Mouse (Mus musculus) layer of hippocampus, postnatal 25 days (tissue): ENCODE data around the gene Svs5. TPM values are rescaled to one million over a fixed set of nuclear protein-coding genes. Genes with fewer than 3 reads are reported as not detected.
"Not testable (repeated sequence)": the region's sequence is repeated elsewhere in the genome, so short reads cannot be mapped to it uniquely, and the experiment has no call there.

Source experiments
- DNase-seq, 2 experiments: peaks; one replicate each; pipeline ENCODE4 v3.0.0; 2022; ENCODE audit warnings: mixed read lengths in 2 of 2, low spot score in 1 of 2; ENCODE audit errors: extremely low spot score in 1 of 2
- total RNA-seq, 2 experiments: library from RNA; stranded (reverse); gene quantifications; 2 replicates each; pipeline ENCODE4 v1.2.3; 2021

Gene Svs5
- not detected for total RNA-seq

DNA sequence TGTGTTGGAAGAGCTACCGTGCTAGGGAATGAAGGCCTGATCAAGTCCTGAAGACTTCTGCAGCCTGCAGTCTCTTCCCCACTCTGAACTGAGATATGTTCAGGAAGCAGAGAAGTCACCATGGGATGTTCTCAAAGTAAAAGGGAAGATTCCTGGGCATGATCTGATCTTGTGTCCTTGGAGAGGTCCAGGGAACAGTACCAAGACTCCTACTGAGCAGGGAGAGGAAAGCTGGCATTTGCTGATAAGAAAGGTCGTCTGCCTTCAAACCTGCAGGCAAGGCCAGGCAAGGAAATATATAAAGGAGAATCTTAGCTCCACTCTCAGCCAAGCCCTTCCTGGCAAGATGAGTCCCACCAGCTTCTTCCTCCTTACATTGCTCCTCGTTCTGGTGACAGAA, at the start of gene Svs5:
Gene Svs5 (plus strand): TSS at position 301 of the 400 bp plus-strand sequence.
- not testable (repeated sequence) for DNase-seq

DNA sequence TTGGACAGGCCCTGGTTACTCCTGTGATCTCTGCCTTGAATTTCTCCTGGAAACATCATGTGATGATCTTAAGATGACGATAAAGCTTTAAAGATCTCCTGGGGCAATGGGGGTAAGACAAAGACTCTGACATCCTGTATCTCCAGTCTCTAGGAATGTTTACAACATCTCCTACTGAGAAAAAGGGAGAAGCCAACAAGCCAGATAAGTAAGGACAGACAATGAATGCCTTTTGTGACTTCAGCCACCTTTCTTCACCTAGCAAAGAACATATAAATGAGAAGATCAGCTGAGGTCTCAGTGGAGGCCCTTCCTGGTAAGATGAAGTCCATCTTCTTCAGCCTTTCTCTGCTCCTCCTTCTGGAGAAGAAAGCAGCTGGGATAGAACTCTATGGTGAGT, 43.6 kb upstream of the Svs5 start, which contains the start of gene Svs3a:
Gene Svs3a (plus strand): TSS at position 301 of the 400 bp plus-strand sequence.
- not testable (repeated sequence) for DNase-seq

DNA sequence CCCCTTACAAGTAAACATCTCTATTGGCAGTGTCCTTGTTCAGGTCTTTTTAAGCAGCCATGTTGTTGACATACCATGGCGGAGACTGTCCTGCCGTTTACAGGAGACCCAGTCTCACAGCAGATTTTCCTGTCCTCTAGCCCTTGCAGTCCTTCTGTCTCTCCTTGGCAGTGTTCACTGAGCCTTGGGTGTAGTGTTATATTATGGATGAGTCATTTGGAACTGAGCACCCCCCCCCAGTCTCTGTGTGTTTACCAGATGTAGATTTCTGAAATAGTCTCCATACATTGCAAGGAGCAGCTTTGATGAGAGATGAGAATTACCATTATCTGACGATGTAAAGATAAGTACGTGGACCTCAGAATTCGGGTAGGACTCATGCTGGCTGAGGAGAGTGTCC, 19.9 kb upstream of the Svs5 start:
- no peak for DNase-seq

DNA sequence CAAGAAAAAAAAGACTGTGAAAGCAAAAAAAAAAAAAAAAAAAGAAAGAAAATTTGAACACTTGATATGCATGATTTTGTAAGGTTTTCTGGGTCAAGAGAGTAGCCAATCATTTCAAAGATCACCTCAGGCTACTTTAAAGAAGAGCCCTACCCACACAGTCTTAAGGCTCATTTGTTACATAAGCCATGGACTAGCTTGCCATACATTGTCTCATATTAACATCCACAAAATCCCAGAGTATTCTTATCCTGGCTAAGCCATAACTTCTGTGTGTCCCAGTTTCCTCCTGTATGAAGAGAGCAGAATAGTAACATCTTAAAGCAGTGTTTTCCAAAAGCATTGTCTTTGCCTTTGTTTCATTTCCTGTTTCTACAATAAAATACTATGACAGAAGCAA, 17.1 kb upstream of the Svs5 start:
- DNase-seq = not testable (repeated sequence)

DNA sequence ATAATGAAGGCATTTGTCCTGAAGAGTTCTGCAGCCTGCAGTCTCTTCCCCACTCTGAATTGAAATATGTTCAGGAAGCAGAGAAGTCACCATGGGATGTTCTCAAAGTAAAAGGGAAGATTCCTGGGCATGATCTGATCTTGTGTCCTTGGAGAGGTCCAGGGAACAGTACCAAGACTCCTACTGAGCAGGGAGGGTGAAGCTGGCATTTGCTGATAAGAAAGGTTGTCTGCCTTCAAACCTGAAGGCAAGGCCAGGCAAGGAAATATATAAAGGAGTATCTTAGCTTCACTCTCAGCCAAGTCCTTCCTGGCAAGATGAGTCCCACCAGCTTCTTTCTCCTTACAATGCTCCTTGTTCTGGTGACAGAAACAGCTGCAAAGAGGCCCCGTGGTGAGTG, 16.1 kb upstream of the Svs5 start, which contains the start of gene Svs6:
Gene Svs6 (plus strand): TSS at position 301 of the 400 bp plus-strand sequence.
- DNase-seq = not testable (repeated sequence)

DNA sequence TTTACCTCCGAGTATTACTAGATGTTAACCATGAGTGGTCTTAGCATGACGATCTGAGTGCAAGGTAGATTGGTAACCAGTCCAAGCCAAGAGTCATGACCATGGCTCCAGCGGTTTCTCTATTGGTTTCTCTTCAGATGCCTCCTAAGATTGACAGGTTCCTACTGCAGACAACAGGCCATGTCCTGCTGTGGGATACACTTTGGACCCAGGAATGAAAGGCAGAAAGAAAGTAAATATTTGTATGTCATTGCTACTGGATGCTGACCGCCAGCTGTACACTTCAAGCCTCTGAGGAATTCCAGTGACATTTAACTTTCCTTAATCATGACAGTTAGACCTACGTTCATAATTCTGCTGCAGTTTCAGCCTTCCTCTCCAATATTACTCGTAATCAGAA, 11.6 kb upstream of the Svs5 start:
- DNase-seq = no peak

DNA sequence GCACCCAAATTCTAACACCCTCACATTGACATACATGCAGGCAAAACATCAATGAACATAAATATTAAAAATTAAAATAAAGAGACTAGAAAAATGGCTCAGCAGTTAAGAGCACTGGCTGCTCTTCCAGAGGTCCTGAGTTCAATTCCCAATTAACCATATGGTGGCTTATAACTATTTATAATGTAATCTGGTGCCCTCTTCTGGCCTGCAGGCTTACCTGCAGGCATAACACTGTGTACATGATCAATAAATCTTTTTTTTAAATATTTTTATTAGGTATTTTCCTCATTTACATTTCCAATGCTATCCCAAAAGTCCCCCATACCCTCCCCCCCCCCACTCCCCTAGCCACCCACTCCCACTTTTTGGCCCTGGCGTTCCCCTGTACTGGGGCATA, 11.2 kb downstream of the Svs5 start:
- DNase-seq = not testable (repeated sequence)

DNA sequence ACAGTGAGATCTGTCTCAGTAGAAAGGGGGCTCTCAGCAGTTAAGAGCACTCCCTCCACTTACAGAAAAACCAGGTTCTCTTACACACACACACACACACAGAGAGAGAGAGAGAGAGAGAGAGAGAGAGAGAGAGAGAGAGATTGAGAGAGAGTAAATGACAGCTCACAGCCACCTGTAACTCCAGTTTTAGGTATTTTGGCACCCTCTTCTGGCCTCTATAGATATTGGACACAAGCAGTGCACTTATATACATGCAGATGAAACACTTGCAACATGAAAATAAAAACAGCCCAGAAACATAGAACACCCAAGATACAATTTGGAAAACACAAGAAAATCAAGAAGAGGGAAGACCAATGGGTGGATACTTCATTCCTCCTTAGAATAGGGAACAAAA, 15.2 kb downstream of the Svs5 start:
- not testable (repeated sequence) for DNase-seq

DNA sequence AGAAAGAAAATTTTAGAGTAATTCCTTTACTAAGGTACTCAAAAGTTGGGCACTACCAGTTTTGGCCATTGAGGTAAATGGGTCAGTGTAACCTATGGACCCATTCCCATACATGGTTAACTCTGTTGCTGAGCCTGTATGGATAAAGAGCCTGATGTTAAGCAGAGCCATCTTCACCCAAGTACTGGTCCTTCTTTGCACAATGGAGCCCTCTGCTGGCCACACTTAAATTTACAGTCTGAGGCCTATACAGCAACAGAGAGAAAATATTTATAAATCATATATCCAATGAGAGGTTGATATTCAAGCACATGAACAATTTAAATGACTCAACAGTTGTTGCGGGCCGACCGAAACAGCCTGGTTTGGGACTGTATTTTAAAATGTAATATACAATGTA, 16.4 kb downstream of the Svs5 start:
- DNase-seq = peak in 1 of 2 experiments; percentile 16

DNA sequence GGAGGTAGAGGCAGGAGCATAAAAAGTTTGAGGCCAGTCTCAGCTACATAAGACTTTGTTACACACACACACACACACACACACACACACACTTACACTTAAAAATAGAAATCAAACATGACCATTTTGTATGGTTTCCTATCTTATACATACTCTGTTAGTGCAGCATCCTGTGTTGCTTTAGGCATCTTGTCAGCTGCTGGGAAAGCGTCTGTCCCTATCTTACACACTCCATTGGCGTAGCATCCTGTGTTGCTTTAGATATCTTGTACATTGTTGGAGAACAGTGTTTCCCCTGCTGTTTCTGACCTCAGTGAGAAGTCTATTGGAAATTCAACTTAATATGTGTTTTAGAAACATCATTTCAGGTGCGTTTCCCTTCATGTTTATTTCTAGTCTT, 20.2 kb downstream of the Svs5 start:
- DNase-seq = no peak

DNA sequence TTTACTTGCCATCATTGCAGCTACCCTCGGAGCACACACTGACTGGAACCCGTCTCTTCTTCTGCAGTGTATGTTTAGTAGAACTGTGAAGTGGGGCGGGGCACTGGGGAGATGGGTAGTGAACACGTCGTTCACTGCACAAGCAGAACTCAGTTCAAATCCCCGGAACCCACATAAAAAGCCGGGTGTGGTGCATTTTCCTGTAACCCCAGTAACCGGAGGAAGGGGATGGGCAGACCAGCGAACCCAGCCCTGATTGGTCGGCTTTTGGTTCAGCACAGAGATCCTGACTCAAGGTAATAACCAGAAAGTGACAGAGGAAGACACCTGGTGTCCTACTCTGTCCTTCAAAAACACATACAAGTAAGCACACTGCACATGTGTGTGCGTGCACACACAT, 20.8 kb downstream of the Svs5 start:
- no peak for DNase-seq

DNA sequence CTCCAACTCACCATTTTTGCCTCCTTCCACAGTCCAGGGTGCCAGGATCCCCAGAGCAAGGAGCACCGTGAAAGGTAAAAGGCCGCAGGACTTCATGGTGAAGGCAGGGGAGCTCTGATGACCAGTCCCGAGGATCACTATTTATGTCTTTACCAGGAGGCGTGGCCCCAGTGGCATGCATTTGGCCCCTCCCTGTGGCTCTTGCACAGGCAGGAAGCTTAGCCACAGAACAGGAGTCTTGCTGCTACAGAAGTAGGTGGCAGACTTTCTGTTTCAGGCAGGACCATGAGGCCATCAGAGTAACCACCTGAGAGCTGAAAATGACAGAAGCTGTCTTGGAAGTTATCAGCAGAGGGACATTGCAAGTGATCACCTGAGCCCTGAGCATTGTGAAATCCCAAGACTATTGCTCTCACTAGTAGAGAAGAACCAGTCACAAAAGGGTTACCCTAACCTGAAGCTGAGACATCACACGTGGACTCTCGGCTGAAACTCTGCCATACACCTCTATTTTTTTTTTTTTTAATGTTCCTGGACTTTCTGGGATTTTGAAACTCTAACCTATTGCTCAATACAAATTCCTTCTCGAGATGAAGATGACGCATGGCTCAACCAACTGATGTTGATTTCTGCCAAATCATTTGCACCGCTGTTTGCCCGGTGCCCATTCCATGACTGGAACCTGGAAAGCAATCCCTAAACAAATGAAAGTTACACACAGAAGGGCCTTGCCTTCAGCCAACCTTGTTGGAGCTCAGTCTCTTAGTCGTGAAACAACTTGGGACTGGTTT, 23.8 kb downstream of the Svs5 start:
- no peak for DNase-seq

DNA sequence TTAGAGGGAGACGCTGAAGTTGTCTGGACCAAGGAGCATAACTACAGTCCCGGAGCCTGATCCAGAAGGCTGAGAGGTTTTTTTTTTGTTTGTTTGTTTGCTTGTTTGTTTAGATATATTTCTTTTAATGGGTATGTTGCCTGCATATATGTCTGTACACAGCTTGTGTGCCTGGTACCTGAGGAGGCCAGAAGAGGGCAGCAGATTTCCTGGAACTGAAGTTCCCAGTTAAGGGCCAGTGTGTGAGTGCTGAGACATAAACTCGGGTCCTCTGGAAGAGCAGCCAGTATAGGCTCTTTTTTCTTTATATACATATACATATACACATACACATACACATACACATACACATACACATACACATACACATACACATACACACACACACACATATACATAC, 25.8 kb downstream of the Svs5 start:
- DNase-seq = no peak

DNA sequence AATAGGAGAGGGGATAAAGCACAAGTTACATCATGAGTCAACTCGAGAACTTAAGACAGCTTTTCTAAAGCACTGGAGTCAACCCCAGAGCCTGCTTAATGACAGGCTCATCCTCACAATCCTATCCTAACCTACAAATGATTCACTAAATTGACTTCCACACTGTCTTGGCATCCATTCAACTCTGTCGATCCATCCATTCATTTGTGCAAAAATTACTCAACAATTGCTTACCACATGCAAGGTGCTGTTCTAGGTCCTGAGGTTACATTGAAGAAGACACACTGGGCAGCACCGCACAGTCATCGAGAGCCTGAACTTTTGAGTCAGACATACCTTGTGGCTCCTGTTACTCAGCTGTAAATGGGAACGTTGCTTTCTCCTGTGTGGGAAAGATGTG, 26.5 kb downstream of the Svs5 start:
- no peak for DNase-seq

DNA sequence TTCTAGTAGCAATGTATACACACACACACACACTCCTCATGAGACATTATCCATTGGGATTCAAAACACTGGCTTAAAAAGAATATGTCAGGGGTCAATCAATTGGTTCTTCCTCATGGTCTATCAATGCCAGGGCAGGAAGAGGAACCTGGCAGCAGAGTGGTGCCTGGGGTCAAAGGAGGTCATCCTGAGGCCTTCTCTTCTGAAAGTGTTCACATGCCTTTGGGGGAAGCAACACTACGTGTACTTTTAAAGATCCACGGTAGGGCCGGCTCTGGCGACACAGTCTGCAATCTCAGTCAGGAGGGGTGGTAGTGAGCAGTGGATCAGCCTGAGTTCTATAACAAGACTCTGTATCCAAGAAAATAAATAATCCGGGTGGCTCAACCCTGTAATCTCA, 27.1 kb downstream of the Svs5 start:
- DNase-seq = no peak

DNA sequence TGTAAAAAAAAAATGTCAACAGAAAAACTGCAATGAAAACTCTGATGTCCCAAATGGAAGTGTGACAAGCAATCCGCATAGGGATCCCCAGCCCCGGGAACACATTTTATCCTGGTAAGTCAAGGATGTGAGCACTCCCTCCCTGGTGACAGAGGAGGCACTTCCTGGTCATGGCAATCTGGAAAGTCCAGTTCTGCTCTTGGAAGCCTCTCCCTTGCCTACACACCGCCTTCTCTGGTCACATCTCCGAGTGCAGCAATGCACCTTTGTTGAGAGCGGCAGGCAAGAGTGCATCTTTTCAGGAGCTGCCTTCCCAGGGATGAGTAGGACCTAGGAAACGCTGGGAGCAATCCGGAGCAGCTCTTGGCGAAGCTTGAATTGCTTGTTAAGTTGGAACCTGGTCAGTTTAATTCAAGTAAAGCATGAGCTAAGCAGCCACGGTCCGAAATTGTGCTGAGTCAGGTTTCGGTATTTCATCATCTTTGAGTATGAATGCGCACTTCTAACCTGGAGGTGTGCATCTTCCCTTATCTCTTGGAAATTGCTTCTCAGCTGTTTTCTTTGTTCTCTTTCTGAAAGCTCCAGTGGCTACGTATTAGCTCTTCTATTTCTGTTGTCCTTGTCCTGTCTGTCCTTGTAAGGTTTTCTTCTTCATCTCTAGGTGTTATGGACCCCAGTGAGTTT, 28.6 kb downstream of the Svs5 start:
- DNase-seq = no peak

DNA sequence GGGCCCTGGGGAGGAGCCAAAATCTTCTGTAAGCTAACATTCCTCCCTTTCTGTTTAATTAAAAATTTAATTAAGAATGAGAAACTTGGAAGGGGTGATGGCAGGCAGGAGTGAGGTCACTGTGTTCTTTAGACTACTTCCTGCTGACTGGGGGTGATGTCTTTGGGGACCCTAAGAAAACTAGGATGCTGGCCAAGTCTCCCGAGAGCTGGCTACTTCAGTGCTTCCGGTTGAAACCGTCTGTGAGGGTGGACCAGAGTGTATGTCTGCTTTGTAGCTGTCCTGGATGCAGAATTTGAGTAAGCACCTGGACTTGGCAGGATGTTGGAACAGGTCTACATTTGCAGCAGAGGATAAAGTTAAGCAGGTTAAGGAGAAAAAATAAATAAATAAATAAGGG, 34.4 kb downstream of the Svs5 start:
- DNase-seq = no peak

DNA sequence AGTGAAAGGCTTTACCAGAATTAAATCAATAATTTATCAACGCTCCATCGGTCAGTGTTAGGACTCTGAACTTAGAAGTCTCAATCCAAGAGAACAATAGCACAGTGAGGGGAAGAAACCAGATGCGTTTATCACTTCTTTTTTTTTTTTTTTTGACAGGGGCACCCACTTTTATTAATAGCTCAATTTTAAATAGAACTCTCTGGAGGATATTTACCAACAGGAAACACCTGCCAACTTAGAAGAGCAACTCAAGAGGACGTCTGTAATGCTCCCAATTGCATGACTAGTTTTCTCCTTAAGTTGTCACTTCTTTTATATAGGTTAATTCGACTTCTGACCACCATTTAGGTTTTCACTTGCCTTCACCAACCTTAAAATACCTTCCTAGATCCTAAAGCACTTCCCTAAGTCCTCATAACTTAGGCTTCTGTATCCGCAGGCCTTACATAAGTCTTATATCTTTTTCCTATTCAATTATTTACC, 36.1 kb downstream of the Svs5 start:
- DNase-seq = no peak

DNA sequence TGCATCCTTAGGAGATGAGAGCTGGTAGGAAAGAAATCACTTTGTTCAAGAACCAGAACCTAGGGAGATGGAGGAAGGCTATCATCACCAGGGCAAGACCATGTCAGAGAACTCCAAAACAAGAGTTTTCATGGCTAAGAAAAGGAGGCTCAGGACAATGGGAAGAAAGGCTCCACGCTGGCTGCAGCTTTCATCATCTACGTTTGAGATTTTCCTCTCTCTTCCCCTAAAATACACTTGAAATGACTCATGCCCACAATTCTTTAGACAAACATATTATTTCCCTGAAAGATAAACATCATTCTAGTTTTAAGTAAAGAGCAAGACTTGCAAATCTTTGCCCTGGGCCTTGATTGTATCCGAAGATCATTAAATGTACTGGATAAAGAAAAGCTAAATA, 38.8 kb downstream of the Svs5 start:
- DNase-seq = no peak

DNA sequence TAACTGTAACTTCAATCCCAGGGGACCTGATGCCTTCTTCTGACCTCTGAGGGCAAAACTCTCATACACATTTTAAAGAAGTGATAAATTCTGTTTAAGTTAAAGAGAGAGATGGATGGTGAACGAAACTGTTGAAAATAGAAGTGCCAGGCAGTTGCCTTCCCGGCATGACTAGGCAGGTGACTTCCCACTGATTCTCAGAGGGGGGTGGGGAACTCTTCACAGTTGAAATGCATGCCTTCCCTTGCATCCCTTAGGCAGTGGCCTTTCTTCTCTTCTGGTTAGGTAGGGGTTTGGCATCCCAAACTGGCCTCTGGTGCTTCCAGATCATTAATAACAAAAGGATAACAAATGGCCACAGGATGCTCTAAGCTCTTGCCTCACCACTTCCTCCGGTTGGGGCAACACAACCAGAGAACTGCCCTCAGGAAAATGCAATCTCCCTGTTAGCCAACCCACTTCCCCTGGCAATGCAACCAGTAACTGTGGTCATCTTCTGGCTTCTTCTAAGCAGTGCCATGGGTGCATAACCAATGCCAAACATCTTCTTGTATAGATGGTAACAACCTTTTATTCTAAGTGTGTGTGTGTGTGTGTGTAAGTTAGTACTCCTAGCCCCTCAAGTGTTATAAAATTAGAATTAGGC, 40.0 kb downstream of the Svs5 start:
- DNase-seq = no peak

DNA sequence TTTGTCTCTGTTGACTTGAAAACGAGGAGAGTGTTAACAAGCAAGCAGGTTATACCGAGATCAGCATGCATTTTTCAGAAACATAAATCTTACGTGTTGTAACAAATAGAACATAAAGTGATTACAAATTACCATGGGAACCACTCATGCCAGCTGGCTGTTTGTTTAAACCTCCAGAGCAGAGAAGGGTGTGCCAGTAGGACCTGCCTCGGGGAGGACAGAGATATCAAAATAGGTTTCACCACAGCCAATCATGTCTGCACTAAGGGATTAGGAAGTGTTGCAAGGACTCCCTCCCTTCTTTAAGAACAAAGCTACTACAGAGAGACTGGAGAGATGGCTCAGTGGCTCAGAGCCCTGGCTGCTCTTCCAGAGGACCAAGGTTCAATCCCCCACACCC, 40.6 kb downstream of the Svs5 start:
- peak in 1 of 2 experiments; percentile 18 for DNase-seq
